Mouse (Mus musculus) kidney, postnatal 0 days (tissue): ENCODE data around the gene Slc48a1. TPM values are rescaled to one million over a fixed set of nuclear protein-coding genes. Genes with fewer than 3 reads are reported as not detected.

Experiments used
- ATAC-seq: fragments of 200-750 bp; cut with Nextera tagmentation; replicated peaks from 2 replicates; pipeline ENCODE4 v1.8.0; 2017; ENCODE audit warnings: low read depth, moderate number of reproducible peaks, moderate TSS enrichment, moderate library complexity; ENCODE audit not compliant: low FRiP score
- DNase-seq: peaks from one replicate; pipeline ENCODE4 v3.0.0-alpha.2; 2016; ENCODE audit warnings: low spot score
- H3K27ac ChIP-seq: fragments of 300-500 bp; sonication (generic); 2 replicates; pipeline ENCODE4 v1.5.1; 2014; ENCODE audit warnings: mild to moderate bottlenecking
- H3K27me3 ChIP-seq: fragments of 300-500 bp; sonication (generic); 2 replicates; pipeline ENCODE4 v1.6.1; 2014; ENCODE audit warnings: low read length, mixed read lengths; ENCODE audit not compliant: insufficient read depth
- H3K36me3 ChIP-seq: fragments of 300-500 bp; sonication (generic); 2 replicates; pipeline ENCODE4 v1.6.1; 2014; ENCODE audit warnings: low read length, mixed read lengths; ENCODE audit not compliant: insufficient read depth
- H3K4me1 ChIP-seq: fragments of 300-500 bp; sonication (generic); replicated peaks from 2 replicates; pipeline ENCODE4 v1.6.1; 2014; ENCODE audit warnings: antibody characterized with exemption, low read length, mixed read lengths; ENCODE audit not compliant: insufficient read depth
- H3K4me2 ChIP-seq: fragments of 300-500 bp; sonication (generic); 2 replicates; pipeline ENCODE4 v1.6.1; 2014; ENCODE audit warnings: mild to moderate bottlenecking, low read length, moderate library complexity, mixed read lengths
- H3K4me3 ChIP-seq: fragments of 300-500 bp; sonication (generic); replicated peaks from 2 replicates; pipeline ENCODE4 v1.5.1; 2014; ENCODE audit warnings: low read depth, low read length
- H3K9ac ChIP-seq: fragments of 300-500 bp; sonication (generic); 2 replicates; pipeline ENCODE4 v1.6.1; 2014; ENCODE audit warnings: low read depth, low read length
- H3K9me3 ChIP-seq: fragments of 300-500 bp; sonication (generic); replicated peaks from 2 replicates; pipeline ENCODE4 v1.6.1; 2016; ENCODE audit warnings: low read length, inconsistent platforms, mixed read lengths
- CTCF ChIP-seq: IDR thresholded peaks from 2 replicates; pipeline ENCODE4 v1.5.1; 2016; ENCODE audit warnings: antibody characterized with exemption, low read depth, mild to moderate bottlenecking, moderate library complexity
- WGBS: fragments of 180-500 bp; shearing (Covaris S2); extraction: QIAGEN DNeasy Blood & Tissue Kit; methylation state at CpG from one replicate; pipeline ENCODE4 v1.1.7; 2014; 5-methylcytosine and 5-hydroxymethylcytosine counted together
- polyA plus RNA-seq: library from polyadenylated mRNA; unstranded; fragments of >200 nt; fragmentation: Nextera tagmentation; extraction: Ambion mirVana; gene quantifications from 2 replicates; pipeline ENCODE4 v1.2.1, GENCODE M21; 2015

Gene Slc48a1
- polyA plus RNA-seq, 1 experiment from 2014 or later: 86.9 TPM

GRCm38 (mm10) chr15:97814703-97815102 is 36.4 kb downstream of the Slc48a1 start:
- H3K9ac ChIP-seq: no peak overlapping the region
- WGBS: 34% methylated on average over 5 of the region's 5 CpGs
- H3K27ac ChIP-seq: peak overlapping the region; percentile 57
- no peaks in the 10 kb centered on the region for H3K9me3 ChIP-seq
- ATAC-seq (peak; percentile 45; the same call in 1 of the 2 replicates), DNase-seq (no peak)
- H3K36me3 ChIP-seq: peaks cover 7% of the 10 kb centered on the region; the same call in 1 of the 2 replicates
- peaks cover 30% of the 10 kb centered on the region for H3K4me1 ChIP-seq
- no peaks in the 10 kb centered on the region for H3K27me3 ChIP-seq
- H3K4me2 ChIP-seq: no peak overlapping the region
- no peak overlapping the region for H3K4me3 ChIP-seq
- TF ChIP-seq CTCF: no peak

- no peak for DNase-seq
- Histone ChIP-seq H3K36me3 (0 out of 2 replicates have a peak, but pooled peaks cover 3% of the 10 kb centered on the region), H3K4me3 (no peak overlapping the region), H3K27me3 (no peaks in the 10 kb centered on the region), H3K4me2 (no peak overlapping the region), H3K9ac (no peak overlapping the region), H3K27ac (peak overlapping the region; percentile 57; the same call in 1 of the 2 replicates), H3K9me3 (no peaks in the 10 kb centered on the region), H3K4me1 (peaks cover 30% of the 10 kb centered on the region)
- 91% methylated on average over 4 of the region's 4 CpGs for WGBS
- ATAC-seq: no peak
- no peak for TF ChIP-seq CTCF
Measured at GRCm38 (mm10) chr15:97815254-97815653, 36.9 kb downstream of the Slc48a1 start.

GRCm38 (mm10) chr15:97816199-97816994 is 38.1 kb downstream of the Slc48a1 start:
- Histone ChIP-seq H3K36me3 (0 out of 2 replicates have a peak, but pooled peaks cover 3% of the 10 kb centered on the region), H3K27ac (no peak overlapping the region), H3K4me2 (no peak overlapping the region), H3K9me3 (no peaks in the 10 kb centered on the region), H3K27me3 (no peaks in the 10 kb centered on the region), H3K9ac (no peak overlapping the region), H3K4me3 (no peak overlapping the region), H3K4me1 (peaks cover 41% of the 10 kb centered on the region)
- TF ChIP-seq CTCF: peak; percentile 27; the same call in 1 of the 2 replicates
- WGBS: 92% methylated on average over 16 of the region's 17 CpGs
- DNase-seq (no peak), ATAC-seq (no peak)

GRCm38 (mm10) chr15:97819937-97820336 is 41.6 kb downstream of the Slc48a1 start:
- 0 out of 2 replicates have a peak, but pooled peaks cover 11% of the 10 kb centered on the region for H3K36me3 ChIP-seq
- DNase-seq (no peak), ATAC-seq (no peak)
- no peaks in the 10 kb centered on the region for H3K27me3 ChIP-seq
- TF ChIP-seq CTCF: no peak
- no peak overlapping the region for H3K4me2 ChIP-seq
- H3K27ac ChIP-seq: no peak overlapping the region
- H3K9me3 ChIP-seq: no peaks in the 10 kb centered on the region
- H3K4me1 ChIP-seq: peaks cover 47% of the 10 kb centered on the region
- H3K4me3 ChIP-seq: no peak overlapping the region
- no peak overlapping the region for H3K9ac ChIP-seq
- 67% methylated on average over 9 of the region's 9 CpGs for WGBS

- TF ChIP-seq CTCF: peak; percentile 25; the same call in 1 of the 2 replicates
- 22% methylated on average over 10 of the region's 10 CpGs for WGBS
- Histone ChIP-seq H3K27ac (peak overlapping the region; percentile 84), H3K9ac (no peak overlapping the region), H3K4me1 (peaks cover 57% of the 10 kb centered on the region), H3K4me3 (no peak overlapping the region), H3K36me3 (0 out of 2 replicates have a peak, but pooled peaks cover 12% of the 10 kb centered on the region), H3K9me3 (no peaks in the 10 kb centered on the region), H3K4me2 (peak overlapping the region; percentile 7; the same call in 1 of the 2 replicates), H3K27me3 (no peaks in the 10 kb centered on the region)
- ATAC-seq: peak; percentile 50
- DNase-seq: peak; percentile 80
Measured at GRCm38 (mm10) chr15:97821321-97821982, 43.1 kb downstream of the Slc48a1 start.

- Histone ChIP-seq H3K36me3 (0 out of 2 replicates have a peak, but pooled peaks cover 14% of the 10 kb centered on the region), H3K9me3 (no peaks in the 10 kb centered on the region), H3K4me2 (0 out of 2 replicates have a peak overlapping the region, but pooled peaks have one; percentile 7), H3K4me3 (no peak overlapping the region), H3K27me3 (no peaks in the 10 kb centered on the region), H3K9ac (no peak overlapping the region), H3K4me1 (peaks cover 61% of the 10 kb centered on the region), H3K27ac (peak overlapping the region; percentile 84)
- DNase-seq (no peak), ATAC-seq (no peak)
- TF ChIP-seq CTCF: no peak
- 52% methylated on average over 6 of the region's 6 CpGs for WGBS
Measured at GRCm38 (mm10) chr15:97821983-97822363, 43.7 kb downstream of the Slc48a1 start.
